In genomic region chr13:34037172-34038055, GRCm38 (mm10) we compare ENCODE assay signal across 8 mouse cellular contexts. TPM values are rescaled to one million over a fixed set of nuclear protein-coding genes. Genes with fewer than 3 reads are reported as not detected.
A peak's percentile ranks its signal among the peaks of the same experiment; 100 is the strongest.
DNase-seq lines count a peak whose midpoint lies in the region; ATAC-seq and TF ChIP-seq lines count a peak whose summit lies in the region.

Gene Bphl, plus strand, starts transcription at chr13:34037597.

- H3K36me3 ChIP-seq in megakaryocyte, embryonic 14.5 days (replicated peaks; ENCODE audit: low read length), result peaks cover 43% of the 10 kb centered on the region

- H3K27ac ChIP-seq in cortical plate, adult 2 months (ENCODE audit: insufficient read depth, low read length), result peak within 1 kb of the TSS; percentile 42

- peak; percentile 88 for TF ChIP-seq POLR2A in cortical plate, adult 2 months (IDR thresholded peaks at IDR 0.05; ENCODE audit: extremely low read depth, insufficient read depth, low read length)

- peak; percentile 99 for ATAC-seq in activated CD4-positive, CD25-positive, alpha-beta regulatory T cell, adult 4 months

- H3K27me3 ChIP-seq in megakaryocyte, embryonic 14.5 days (replicated peaks), result no peaks in the 10 kb centered on the region

- peak within 1 kb of the TSS; percentile 72 for H3K4me3 ChIP-seq in cortical plate, adult 2 months (ENCODE audit: insufficient read depth, low read length)
- peak within 1 kb of the TSS; percentile 96 for H3K4me3 ChIP-seq in megakaryocyte, embryonic 14.5 days (replicated peaks)

- no peak for TF ChIP-seq CTCF in cortical plate, adult 2 months (IDR thresholded peaks at IDR 0.05; ENCODE audit: extremely low read depth, insufficient read depth, low read length)

- DNase-seq in gastrocnemius, adult 8-10 months (ENCODE audit: low spot score in 2 of 2), result peak; percentile 85 to 89
- DNase-seq in hindlimb bud, embryonic 11.5 days (ENCODE audit: extremely low spot score, low read depth, low spot score), result peak; percentile 73
- peak; percentile 84 to 92 for DNase-seq in left cerebral cortex, adult 8-10 months (ENCODE audit: low spot score in 2 of 2)
- DNase-seq in right cerebral cortex, postnatal 10 days (ENCODE audit: low spot score in 2 of 2), result peak; percentile 96
- DNase-seq in urinary bladder, postnatal 25 days (ENCODE audit: low spot score), result peak; percentile 88

- peaks cover 3% of the 10 kb centered on the region for H3K4me1 ChIP-seq in cortical plate, adult 2 months (ENCODE audit: control insufficient read depth, insufficient read depth, low read length)
- peaks cover 74% of the 10 kb centered on the region for H3K4me1 ChIP-seq in megakaryocyte, embryonic 14.5 days

- peaks cover 6% of the 10 kb centered on the region for H3K9me3 ChIP-seq in megakaryocyte, embryonic 14.5 days

RNA-seq across cellular contexts. Expression of gene Bphl, which starts in this region (rescaled TPM):
- polyA plus RNA-seq in activated CD4-positive, CD25-positive, alpha-beta regulatory T cell, adult 4 months (2017; shearing (Covaris generic)), result 10 to 100 TPM; 20.0 to 25.5 TPM
- polyA plus RNA-seq in cortical plate, adult 2 months (2012; rRNA removed), result 51.4 and 54.0 TPM in 2 replicates
- 10 to 100 TPM; 25.7 to 38.7 (median 28.8) TPM for total RNA-seq in gastrocnemius, adult 8-10 months (2022)
- total RNA-seq in left cerebral cortex, adult 8-10 months (2022), result 10 to 100 TPM; 41.4 to 49.8 (median 45.9) TPM
- 20.4 and 35.2 TPM in 2 replicates for polyA plus RNA-seq in megakaryocyte, embryonic 14.5 days (2012; ENCODE audit: insufficient read depth, low replicate concordance)

Comparison
In these comparisons a context has a peak if more than half of its experiments do, and no peak if none do; other contexts are left out.
1. Peak in every context shown above with its lines: DNase-seq, ATAC-seq, H3K4me3 ChIP-seq and H3K27ac ChIP-seq.